In genomic region chr19:17555159-17555558, GRCm38 (mm10) we compare ENCODE assay signal across 15 mouse cellular contexts.
DNase-seq lines count a peak whose midpoint lies in the region; ATAC-seq and TF ChIP-seq lines count a peak whose summit lies in the region.
"Had no signal": no experiment of that assay in that cellular context is flagged by ENCODE, and none has a peak within 500 bp of the region (broad histone marks: within the 10 kb centered on the region; RNA-seq: fewer than 3 reads in every experiment).

No protein-coding gene starts in this region.

- intact Hi-C loops in heart, postnatal 25 days (cut with DNase I), result no loop called here

- TF ChIP-seq POLR2A in liver, adult 2 months (IDR thresholded peaks at IDR 0.05; ENCODE audit: extremely low read depth, insufficient read depth, low read length), result no peak

- peak; percentile 34 for DNase-seq in adrenal gland, adult 2 months
- no peak for DNase-seq in adrenal gland, adult 18-20 months (ENCODE audit: low spot score in 2 of 2)
- DNase-seq in heart, postnatal 25 days (ENCODE audit: low spot score), result peak; percentile 3
- no peak for DNase-seq in heart, embryonic 10.5 days (ENCODE audit: low spot score)
- peak; percentile 74 for DNase-seq in liver, adult 2 months (ENCODE audit: extremely low read depth, low read depth, low spot score)
- peak; percentile 23 for DNase-seq in skeletal muscle tissue, adult 2 months (ENCODE audit: low read depth, low spot score)
- DNase-seq in neural tube, embryonic 10.5 days (ENCODE audit: extremely low spot score, low spot score), result no peak
- DNase-seq: adrenal gland, postnatal 36 days; cerebellum, adult 18-20 months; lung, postnatal 36 days had no signal

- H3K9ac ChIP-seq in liver, adult 2 months (ENCODE audit: low read depth, low read length), result no peak overlapping the region
- no peak overlapping the region for H3K9ac ChIP-seq in liver, embryonic 12.5 days
- H3K9ac ChIP-seq: intestine, embryonic 15.5 days; midbrain, embryonic 12.5 days had no signal

- no peaks in the 10 kb centered on the region for H3K27me3 ChIP-seq in heart, embryonic 10.5 days (ENCODE audit: insufficient read depth, poor library complexity, severe bottlenecking)
- no peaks in the 10 kb centered on the region for H3K27me3 ChIP-seq in liver, adult 2 months (ENCODE audit: control insufficient read depth, insufficient read depth, low read length)
- no peaks in the 10 kb centered on the region for H3K27me3 ChIP-seq in liver, embryonic 12.5 days (replicated peaks)
- H3K27me3 ChIP-seq: intestine, embryonic 15.5 days; midbrain, embryonic 12.5 days had no signal

- no peak overlapping the region for H3K4me2 ChIP-seq in liver, embryonic 12.5 days
- H3K4me2 ChIP-seq: intestine, embryonic 15.5 days; liver, embryonic 11.5 days; midbrain, embryonic 12.5 days had no signal

- ATAC-seq in liver, embryonic 12.5 days, result no peak
- ATAC-seq: intestine, embryonic 15.5 days had no signal

- H3K4me1 ChIP-seq in heart, embryonic 10.5 days, result no peaks in the 10 kb centered on the region
- H3K4me1 ChIP-seq in liver, adult 2 months (ENCODE audit: control insufficient read depth, insufficient read depth, low read length), result peaks cover 8% of the 10 kb centered on the region; the same call in 1 of the 2 replicates
- no peaks in the 10 kb centered on the region for H3K4me1 ChIP-seq in liver, embryonic 12.5 days
- H3K4me1 ChIP-seq: intestine, embryonic 15.5 days; midbrain, embryonic 12.5 days had no signal

- peak; percentile 56 for TF ChIP-seq CTCF in liver, adult 2 months (IDR thresholded peaks at IDR 0.05; ENCODE audit: low read depth, low read length)

- 92% methylated on average over 7 of the region's 7 CpGs for WGBS in heart, embryonic 10.5 days
- 33% methylated on average over 7 of the region's 7 CpGs for WGBS in liver, adult 2 months
- WGBS in liver, embryonic 12.5 days (ENCODE audit: insufficient replicate concordance), result 76% methylated on average over 7 of the region's 7 CpGs

- no peaks in the 10 kb centered on the region for H3K79me2 ChIP-seq in liver, adult 2 months (ENCODE audit: control insufficient read depth, insufficient read depth, low read length)

- no peaks in the 10 kb centered on the region for H3K36me3 ChIP-seq in heart, embryonic 10.5 days
- peaks cover 2% of the 10 kb centered on the region; the same call in 1 of the 2 replicates for H3K36me3 ChIP-seq in liver, adult 2 months (ENCODE audit: control insufficient read depth, insufficient read depth, low read length)
- no peaks in the 10 kb centered on the region for H3K36me3 ChIP-seq in liver, embryonic 12.5 days
- H3K36me3 ChIP-seq: intestine, embryonic 15.5 days; midbrain, embryonic 12.5 days had no signal

- H3K27ac ChIP-seq in heart, embryonic 10.5 days, result no peak overlapping the region
- no peak overlapping the region for H3K27ac ChIP-seq in liver, adult 2 months (replicated peaks; ENCODE audit: insufficient read depth, low read depth, low read length)
- no peak overlapping the region for H3K27ac ChIP-seq in liver, embryonic 12.5 days
- H3K27ac ChIP-seq: intestine, embryonic 15.5 days; midbrain, embryonic 12.5 days had no signal

- no peak overlapping the region for H3K4me3 ChIP-seq in heart, embryonic 10.5 days
- H3K4me3 ChIP-seq in liver, adult 2 months (ENCODE audit: insufficient read depth, low read depth, low read length), result no peak overlapping the region
- H3K4me3 ChIP-seq in liver, embryonic 12.5 days, result no peak overlapping the region
- H3K4me3 ChIP-seq: erythroblast, embryonic 14.5 days; intestine, embryonic 15.5 days; midbrain, embryonic 12.5 days had no signal

- H3K9me3 ChIP-seq in heart, embryonic 10.5 days, result no peaks in the 10 kb centered on the region
- H3K9me3 ChIP-seq in liver, embryonic 12.5 days (replicated peaks), result no peaks in the 10 kb centered on the region
- H3K9me3 ChIP-seq: intestine, embryonic 15.5 days; midbrain, embryonic 12.5 days had no signal

Comparison
In these comparisons a context has a peak if more than half of its experiments do, and no peak if none do; other contexts are left out.
1. DNase-seq: peak in adrenal gland, adult 2 months (single experiment), heart, postnatal 25 days (single experiment), liver, adult 2 months (single experiment) and skeletal muscle tissue, adult 2 months (single experiment); none in adrenal gland, adult 18-20 months (0 of 2), heart, embryonic 10.5 days (single experiment) and neural tube, embryonic 10.5 days (single experiment).